Mouse (Mus musculus): ENCODE results near the gene B4gat1.

DNA sequence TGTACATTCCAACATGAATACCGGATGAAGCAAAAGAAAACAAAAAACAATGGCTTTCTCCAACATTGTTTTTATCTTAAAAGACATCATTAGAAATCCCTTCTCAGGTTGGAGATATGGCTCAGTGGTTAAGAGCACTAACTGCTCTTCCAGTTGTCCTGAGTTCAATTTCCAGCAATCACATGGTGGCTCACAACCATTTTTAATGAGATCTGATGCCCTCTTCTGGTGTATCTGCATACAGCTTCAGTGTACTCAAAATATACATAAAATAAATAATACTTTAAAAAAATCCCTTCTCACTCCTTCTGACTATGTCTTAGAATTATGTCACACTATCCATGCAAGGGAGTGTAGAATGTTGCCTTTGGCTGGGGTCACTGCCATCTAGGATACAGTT is 40.7 kb downstream of the B4gat1 start:
- TF ChIP-seq CTCF (IDR thresholded peaks at IDR 0.05; ENCODE audit: low read depth) (no peak), EP300 (IDR thresholded peaks at IDR 0.05; ENCODE audit: low read depth) (no peak)
